Mouse (Mus musculus): ENCODE measurements around the gene Olfr167. TPM values are rescaled to one million over a fixed set of nuclear protein-coding genes. Genes with fewer than 3 reads are reported as not detected.

The Olfr167 gene
- polyA plus RNA-seq (2017; shearing (Covaris generic)), result not detected

GRCm38 (mm10) chr16:19522166-19522565 lies at the start of gene Olfr167:
TSS of gene Olfr167 (minus strand) at chr16:19522266.

DNA sequence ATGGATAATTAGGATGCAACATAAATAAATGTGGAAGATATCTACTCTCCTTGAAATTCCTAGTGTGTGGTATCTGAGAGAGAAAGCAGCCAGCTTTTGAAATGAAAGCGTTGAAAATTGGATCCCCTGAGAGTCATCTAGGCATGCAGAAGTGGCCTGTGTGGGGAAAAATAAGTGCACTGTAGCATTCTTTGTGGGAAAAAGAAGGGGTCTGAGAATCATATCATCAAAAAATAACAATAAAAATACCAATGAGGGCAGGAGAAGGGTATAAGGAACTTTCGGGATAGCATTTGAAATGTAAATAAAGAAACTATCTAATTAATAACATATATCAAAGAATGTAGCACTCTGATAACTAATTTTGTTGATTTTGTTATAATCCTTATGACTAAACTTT lies 49.6 kb upstream of the Olfr167 start, which contains the start of gene Olfr169:
Gene Olfr169 (minus strand): TSS at position 101 of the 400 bp plus-strand sequence.

GRCm38 (mm10) chr16:19535455-19535854 lies 13.4 kb upstream of the Olfr167 start, which contains the start of gene Olfr168:
TSS of gene Olfr168 (minus strand) at chr16:19535555.

DNA sequence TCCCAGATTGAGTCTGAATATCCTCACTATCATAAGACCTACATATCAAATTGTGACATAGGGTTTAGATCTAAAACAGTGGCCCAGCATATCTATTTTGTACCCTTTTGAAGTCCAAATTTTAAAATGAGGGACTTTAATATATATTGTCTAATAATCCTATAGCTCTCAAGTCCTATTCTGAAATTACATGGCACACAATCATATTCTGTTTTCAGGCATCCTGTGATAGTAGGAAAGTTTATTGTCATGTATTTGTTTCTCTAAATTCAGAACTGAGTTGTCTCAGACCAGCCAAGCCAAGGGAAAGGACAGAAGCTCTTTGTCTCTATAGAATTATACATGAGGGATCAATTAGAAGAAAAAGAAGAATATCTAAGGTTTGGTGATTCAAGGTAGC lies 38.7 kb downstream of the Olfr167 start, which contains the start of gene Olfr166:
Gene Olfr166 (plus strand): TSS at position 301 of the 400 bp plus-strand sequence.

Other genes starting within 250 kb of the Olfr167 start
- gene Olfr164, start 208.2 kb downstream of the Olfr167 start, polyA plus RNA-seq (2017; shearing (Covaris generic)), result not detected
- gene Olfr165, start 99.1 kb downstream of the Olfr167 start, polyA plus RNA-seq (2017; shearing (Covaris generic)), result not detected
- not detected for gene Olfr166, start 38.6 kb downstream of the Olfr167 start, polyA plus RNA-seq (2017; shearing (Covaris generic))
- gene Olfr168, start 13.3 kb upstream of the Olfr167 start, polyA plus RNA-seq (2017; shearing (Covaris generic)), result not detected
- not detected for gene Olfr169, start 49.5 kb upstream of the Olfr167 start, polyA plus RNA-seq (2017; shearing (Covaris generic))
- gene Olfr170, start 89.6 kb upstream of the Olfr167 start, polyA plus RNA-seq (2017; shearing (Covaris generic)), result not detected
- gene Olfr171, start 107.7 kb upstream of the Olfr167 start, polyA plus RNA-seq (2017; shearing (Covaris generic)), result not detected
- not detected for gene Lamp3, start 184.1 kb upstream of the Olfr167 start, polyA plus RNA-seq (2017; shearing (Covaris generic))
- 18.0 TPM for gene B3gnt5, start 237.9 kb upstream of the Olfr167 start, polyA plus RNA-seq (2017; shearing (Covaris generic))

All from activated CD4-positive, CD25-positive, alpha-beta regulatory T cell, adult 9 weeks (primary cell).